Mouse (Mus musculus): ENCODE measurements around the gene Bach1. TPM values are rescaled to one million over a fixed set of nuclear protein-coding genes. Genes with fewer than 3 reads are reported as not detected.

Bach1 gene
- total RNA-seq, 2 experiments from 2014 or later, result 18.0 to 18.4 TPM

GRCm38 (mm10) chr16:87725963-87726362 is 27.2 kb downstream of the Bach1 start:
- intact Hi-C loops (cut with DNase I), result no loop called here
- DNase-seq (ENCODE audit: extremely low spot score in 1 of 2, low spot score in 2 of 2), result no peak

- intact Hi-C loops (cut with DNase I), result no loop called here
- no peak for DNase-seq (ENCODE audit: extremely low spot score in 1 of 2, low spot score in 2 of 2)
Observed at GRCm38 (mm10) chr16:87726369-87726768, 27.6 kb downstream of the Bach1 start.

GRCm38 (mm10) chr16:87727250-87727649 is 28.5 kb downstream of the Bach1 start:
- no peak for DNase-seq (ENCODE audit: extremely low spot score in 1 of 2, low spot score in 2 of 2)
- intact Hi-C loops (cut with DNase I), result no loop called here

- intact Hi-C loops (cut with DNase I), result no loop called here
- DNase-seq (ENCODE audit: extremely low spot score in 1 of 2, low spot score in 2 of 2), result no peak
Observed at GRCm38 (mm10) chr16:87727918-87728317, 29.2 kb downstream of the Bach1 start.

DNA sequence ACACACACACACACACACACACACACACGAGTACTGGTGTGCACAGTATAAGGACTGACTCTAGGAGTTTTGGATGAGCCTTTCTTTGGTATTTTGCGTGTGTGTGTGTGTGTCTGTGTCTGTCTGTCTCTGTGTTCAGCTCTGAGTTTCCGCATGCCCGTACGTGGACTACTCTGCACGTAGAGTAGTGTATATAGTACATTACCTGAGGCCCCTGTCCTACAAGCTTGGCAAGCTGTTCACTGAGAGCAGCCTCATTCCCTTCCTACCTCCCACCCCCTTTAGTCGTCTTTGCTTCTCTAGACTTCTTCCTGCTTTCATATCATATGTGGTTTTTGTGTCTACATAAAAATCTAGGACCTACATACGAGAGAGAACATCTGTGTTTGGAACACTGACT is 30.0 kb downstream of the Bach1 start:
- no peak for DNase-seq (ENCODE audit: extremely low spot score in 1 of 2, low spot score in 2 of 2)
- intact Hi-C loops (cut with DNase I), result no loop called here

- DNase-seq (ENCODE audit: extremely low spot score in 1 of 2, low spot score in 2 of 2), result peak in 1 of 2 experiments; percentile 30
- intact Hi-C loops (cut with DNase I), result no loop called here
Observed at GRCm38 (mm10) chr16:87729469-87729868, 30.7 kb downstream of the Bach1 start.

DNA sequence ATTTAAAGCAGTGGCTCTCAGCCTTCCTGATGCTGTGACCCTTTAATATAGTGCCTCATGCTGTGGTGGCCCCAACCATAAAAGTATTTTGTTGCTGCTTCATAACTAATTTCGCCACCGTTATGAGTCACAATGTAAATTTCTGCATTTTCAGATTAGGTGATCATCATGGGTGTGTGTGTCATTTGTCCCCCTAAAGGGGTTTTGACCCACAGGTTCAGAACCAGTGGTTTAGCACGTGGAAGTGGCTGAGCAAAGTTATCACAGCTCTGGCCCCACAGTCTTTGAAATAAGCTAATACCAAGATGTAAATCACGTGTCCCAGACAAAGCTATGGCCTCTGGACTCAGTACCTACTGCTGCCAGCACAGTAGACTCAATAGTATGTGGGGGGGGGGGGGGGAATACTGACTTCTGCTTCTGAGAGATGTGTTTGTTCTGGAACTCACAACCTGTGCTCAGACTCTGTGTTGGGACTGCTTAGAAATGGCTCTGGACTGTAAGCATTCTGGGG is 36.2 kb downstream of the Bach1 start:
- no peak for DNase-seq (ENCODE audit: extremely low spot score in 1 of 2, low spot score in 2 of 2)
- intact Hi-C loops (cut with DNase I), result no loop called here

DNA sequence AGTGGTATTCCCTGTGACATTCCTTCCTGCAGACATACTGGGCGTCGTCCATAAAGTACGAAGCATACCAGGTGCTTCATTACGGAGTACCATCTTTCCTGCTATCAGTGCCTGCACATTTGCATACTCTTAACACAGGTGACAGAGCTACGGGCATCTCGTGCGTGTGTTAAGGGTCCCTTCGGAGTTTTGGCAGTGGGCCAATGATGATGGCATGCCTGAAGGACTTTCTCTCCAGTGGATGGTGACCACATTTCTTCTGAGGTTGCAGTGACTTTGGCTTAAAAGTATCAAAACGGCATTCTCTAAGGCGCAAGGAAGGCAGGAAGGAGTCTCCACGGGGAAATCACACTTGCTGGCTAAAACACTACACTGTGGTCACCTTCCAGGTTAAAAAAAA is 37.4 kb downstream of the Bach1 start:
- DNase-seq (ENCODE audit: extremely low spot score in 1 of 2, low spot score in 2 of 2), result no peak
- intact Hi-C loops (cut with DNase I), result no loop called here

DNA sequence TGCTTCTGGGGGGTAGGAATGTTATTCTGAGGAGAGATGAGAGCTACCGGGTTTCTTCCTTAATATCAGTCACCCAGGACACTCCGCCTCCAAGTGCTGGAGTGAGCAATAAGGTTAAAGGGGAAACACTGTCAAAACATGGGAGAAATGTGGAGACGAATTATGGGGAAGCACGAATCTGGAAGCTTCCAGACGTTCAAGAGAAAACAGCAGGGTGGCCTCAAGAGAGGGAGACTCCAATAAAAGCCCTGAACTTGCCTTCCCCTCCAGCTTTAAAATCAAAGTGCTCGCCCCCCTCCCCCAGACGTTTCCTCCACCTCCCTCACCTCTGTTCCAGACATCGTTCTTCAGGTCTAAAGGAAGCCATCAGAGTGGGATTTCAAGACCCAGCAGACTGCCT is 38.6 kb downstream of the Bach1 start:
- intact Hi-C loops (cut with DNase I), result no loop called here
- no peak for DNase-seq (ENCODE audit: extremely low spot score in 1 of 2, low spot score in 2 of 2)

- no peak for DNase-seq (ENCODE audit: extremely low spot score in 1 of 2, low spot score in 2 of 2)
- intact Hi-C loops (cut with DNase I), result no loop called here
Observed at GRCm38 (mm10) chr16:87737842-87738639, 39.3 kb downstream of the Bach1 start.

- no peak for DNase-seq (ENCODE audit: extremely low spot score in 1 of 2, low spot score in 2 of 2)
- intact Hi-C loops (cut with DNase I), result no loop called here
Observed at GRCm38 (mm10) chr16:87741034-87741715, 42.4 kb downstream of the Bach1 start.

DNA sequence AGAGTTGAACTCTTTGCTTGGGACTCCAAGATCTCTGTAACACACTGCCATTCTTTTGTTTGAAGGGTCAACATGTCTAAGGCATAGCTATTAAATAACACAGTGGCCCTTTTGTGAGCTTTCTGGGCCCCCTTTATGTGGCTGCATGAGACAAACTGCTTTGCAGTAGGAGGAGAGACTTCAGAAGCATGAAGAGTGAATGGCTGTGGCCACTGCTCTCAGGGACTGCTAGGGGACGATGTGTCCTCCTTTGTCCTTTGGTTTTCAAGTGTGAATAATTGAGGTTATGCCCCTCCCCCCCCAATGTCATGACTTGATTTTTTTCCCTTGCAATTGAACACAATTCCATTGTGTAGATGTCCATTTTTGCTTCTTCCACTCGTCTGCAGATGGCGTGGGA is 44.9 kb downstream of the Bach1 start:
- intact Hi-C loops (cut with DNase I), result no loop called here
- DNase-seq (ENCODE audit: extremely low spot score in 1 of 2, low spot score in 2 of 2), result no peak

GRCm38 (mm10) chr16:87744338-87744737 is 45.6 kb downstream of the Bach1 start:
- DNase-seq (ENCODE audit: extremely low spot score in 1 of 2, low spot score in 2 of 2), result no peak
- intact Hi-C loops (cut with DNase I), result no loop called here

DNA sequence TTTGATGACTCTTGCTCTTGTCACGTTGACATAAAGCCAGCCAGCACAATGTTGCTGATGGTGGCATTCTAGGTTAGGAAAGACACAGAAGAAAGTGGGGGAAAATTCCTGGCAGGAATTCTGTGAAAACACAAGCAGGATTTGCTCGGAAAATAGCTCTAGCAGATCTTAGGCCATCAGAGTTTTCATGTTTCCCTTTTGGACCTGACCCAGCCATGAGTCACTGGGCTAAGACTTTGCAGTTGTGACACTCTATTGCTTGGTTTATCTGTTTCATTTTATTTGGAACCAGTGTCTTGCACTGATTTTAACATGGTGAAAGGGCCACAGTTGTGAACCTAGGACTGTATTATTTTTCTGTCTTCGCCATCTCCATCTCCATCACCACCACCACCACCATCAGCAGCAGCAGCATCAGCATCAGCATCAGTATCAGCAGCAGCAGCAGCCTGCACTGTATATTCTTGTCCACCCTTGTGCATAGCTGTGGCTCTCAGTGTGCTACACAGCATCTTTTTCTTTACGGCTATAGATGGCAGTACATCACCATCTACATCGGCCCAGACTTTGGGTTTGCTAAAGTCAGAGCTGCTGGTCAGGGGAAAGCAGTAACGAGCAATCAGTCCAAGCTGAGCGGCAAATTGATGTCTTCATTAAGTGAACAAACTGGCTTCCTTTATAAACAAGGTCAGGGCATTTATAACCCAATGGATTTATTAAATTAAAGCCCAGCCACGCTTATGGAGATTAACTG is 46.6 kb downstream of the Bach1 start:
- intact Hi-C loops (cut with DNase I), result loop anchor here (5.0 kb wide), 1 partner anchor 148 kb away; no protein-coding TSS in a partner anchor
- no peak for DNase-seq (ENCODE audit: extremely low spot score in 1 of 2, low spot score in 2 of 2)

- peak; percentile 23 to 73 for DNase-seq (ENCODE audit: extremely low spot score in 1 of 2, low spot score in 2 of 2)
- intact Hi-C loops (cut with DNase I), result loop anchor here (5.0 kb wide), 1 partner anchor 149 kb away; no protein-coding TSS in a partner anchor
Observed at GRCm38 (mm10) chr16:87746728-87747127, 48.0 kb downstream of the Bach1 start.

DNA sequence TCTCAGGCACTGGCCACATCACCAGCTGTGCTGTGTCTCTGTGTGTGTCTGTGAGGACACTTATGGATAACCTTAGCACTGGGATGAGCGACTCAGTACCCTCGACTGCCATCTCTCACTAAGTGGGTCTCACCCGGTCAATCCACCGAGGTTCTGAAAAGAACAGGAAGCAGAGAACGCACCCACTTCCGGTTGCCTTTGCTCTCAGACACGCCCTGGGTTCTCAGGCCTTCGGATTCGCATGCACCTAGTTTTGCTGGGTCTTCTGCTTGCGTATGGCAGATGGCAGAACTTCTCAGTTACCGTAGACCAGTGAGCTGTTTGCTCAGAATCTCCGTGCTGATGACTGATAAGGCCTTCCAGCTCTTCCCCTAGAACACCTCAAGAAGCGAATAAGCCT is 52.5 kb downstream of the Bach1 start:
- intact Hi-C loops (cut with DNase I), result loop anchor here (5.0 kb wide), 1 partner anchor 244 kb away; no protein-coding TSS in a partner anchor
- no peak for DNase-seq (ENCODE audit: extremely low spot score in 1 of 2, low spot score in 2 of 2)

GRCm38 (mm10) chr16:87752482-87752881 is 53.7 kb downstream of the Bach1 start:
- intact Hi-C loops (cut with DNase I), result loop anchor here (5.0 kb wide), 1 partner anchor 245 kb away; no protein-coding TSS in a partner anchor
- peak in 1 of 2 experiments; percentile 36 for DNase-seq (ENCODE audit: extremely low spot score in 1 of 2, low spot score in 2 of 2)

GRCm38 (mm10) chr16:87754858-87755257 is 56.1 kb downstream of the Bach1 start:
- peak in 1 of 2 experiments; percentile 65 for DNase-seq (ENCODE audit: extremely low spot score in 1 of 2, low spot score in 2 of 2)
- intact Hi-C loops (cut with DNase I), result loop anchor here (5.0 kb wide), 1 partner anchor 248 kb away; no protein-coding TSS in a partner anchor

- DNase-seq (ENCODE audit: extremely low spot score in 1 of 2, low spot score in 2 of 2), result no peak
- intact Hi-C loops (cut with DNase I), result no loop called here
Observed at GRCm38 (mm10) chr16:87755915-87756314, 57.2 kb downstream of the Bach1 start.
